In genomic region chr19:41109496-41109895, GRCm38 (mm10) we compare ENCODE assay signal across 14 mouse cellular contexts. TPM values are rescaled to one million over a fixed set of nuclear protein-coding genes. Genes with fewer than 3 reads are reported as not detected.
DNase-seq lines count a peak whose midpoint lies in the region; ATAC-seq and TF ChIP-seq lines count a peak whose summit lies in the region.
"Had no signal": no experiment of that assay in that cellular context is flagged by ENCODE, and none has a peak within 500 bp of the region (broad histone marks: within the 10 kb centered on the region; RNA-seq: fewer than 3 reads in every experiment).

No protein-coding gene starts in this region.

- H3K4me3 ChIP-seq in cerebellum, adult 2 months (replicated peaks; ENCODE audit: insufficient read depth, low read depth, low read length), result no peak overlapping the region
- H3K4me3 ChIP-seq in forebrain, postnatal 0 days (ENCODE audit: low read depth, low read length), result no peak overlapping the region
- no peak overlapping the region for H3K4me3 ChIP-seq in neural tube, embryonic 14.5 days (ENCODE audit: low read depth, low read length)
- H3K4me3 ChIP-seq: embryonic facial prominence, embryonic 12.5 days; kidney, embryonic 15.5 days; neural tube, embryonic 12.5 days had no signal

- H3K27me3 ChIP-seq in cerebellum, adult 2 months (ENCODE audit: control insufficient read depth, insufficient read depth, low read length), result no peaks in the 10 kb centered on the region; the same call in 1 of the 2 replicates
- peaks cover 6% of the 10 kb centered on the region; the same call in 1 of the 2 replicates for H3K27me3 ChIP-seq in forebrain, postnatal 0 days (ENCODE audit: insufficient read depth, low read length)
- H3K27me3 ChIP-seq in neural tube, embryonic 14.5 days (ENCODE audit: control insufficient read depth, insufficient read depth, low read length), result no peaks in the 10 kb centered on the region
- H3K27me3 ChIP-seq: embryonic facial prominence, embryonic 12.5 days; neural tube, embryonic 12.5 days had no signal

- no peaks in the 10 kb centered on the region for H3K9me3 ChIP-seq in forebrain, postnatal 0 days (ENCODE audit: low read length)
- no peaks in the 10 kb centered on the region for H3K9me3 ChIP-seq in neural tube, embryonic 14.5 days (ENCODE audit: control insufficient read depth, low read length)
- H3K9me3 ChIP-seq: embryonic facial prominence, embryonic 12.5 days; kidney, embryonic 15.5 days; neural tube, embryonic 12.5 days had no signal

- H3K27ac ChIP-seq in cerebellum, adult 2 months (ENCODE audit: insufficient read depth, low read length), result no peak overlapping the region
- H3K27ac ChIP-seq in forebrain, postnatal 0 days (ENCODE audit: low read depth, low read length), result no peak overlapping the region
- no peak overlapping the region for H3K27ac ChIP-seq in neural tube, embryonic 14.5 days (ENCODE audit: low read depth, low read length)
- H3K27ac ChIP-seq: embryonic facial prominence, embryonic 12.5 days; kidney, embryonic 15.5 days; neural tube, embryonic 12.5 days had no signal

- WGBS in cerebellum, adult 2 months, result 13% methylated on average over 8 of the region's 8 CpGs
- WGBS in forebrain, postnatal 0 days, result 11% methylated on average over 8 of the region's 8 CpGs
- WGBS in neural tube, embryonic 14.5 days, result 30% methylated on average over 8 of the region's 8 CpGs

- no peaks in the 10 kb centered on the region for H3K36me3 ChIP-seq in forebrain, postnatal 0 days (ENCODE audit: insufficient read depth)
- H3K36me3 ChIP-seq in neural tube, embryonic 14.5 days (ENCODE audit: control insufficient read depth, insufficient read depth, low read length), result no peaks in the 10 kb centered on the region
- H3K36me3 ChIP-seq: embryonic facial prominence, embryonic 12.5 days; kidney, embryonic 15.5 days; neural tube, embryonic 12.5 days had no signal

- TF ChIP-seq POLR2A in cerebellum, adult 2 months (IDR thresholded peaks at IDR 0.05; ENCODE audit: borderline replicate concordance, insufficient read depth, low read length), result no peak

- H3K9ac ChIP-seq in forebrain, postnatal 0 days, result no peak overlapping the region
- H3K9ac ChIP-seq in neural tube, embryonic 14.5 days (replicated peaks; ENCODE audit: low read depth, low read length), result no peak overlapping the region
- H3K9ac ChIP-seq: embryonic facial prominence, embryonic 12.5 days; kidney, embryonic 15.5 days; neural tube, embryonic 12.5 days had no signal

- TF ChIP-seq CTCF in cerebellum, adult 2 months (IDR thresholded peaks at IDR 0.05; ENCODE audit: borderline replicate concordance, insufficient read depth, low read depth, low read length), result no peak
- no peak for TF ChIP-seq CTCF in forebrain, postnatal 0 days (IDR thresholded peaks at IDR 0.05; ENCODE audit: low read depth)

- peak; percentile 22 to 29 for DNase-seq in cerebellum, adult 2 months
- DNase-seq in cerebellum, adult 8-10 months, result no peak
- DNase-seq in ovary, postnatal 14 days (ENCODE audit: low spot score), result peak; percentile 49
- DNase-seq in ovary, adult 18-20 months (ENCODE audit: low spot score), result no peak
- peak; percentile 77 for DNase-seq in forebrain, postnatal 0 days
- DNase-seq in spleen, postnatal 14 days (ENCODE audit: low spot score in 2 of 2), result no peak
- no peak for DNase-seq in layer of hippocampus, postnatal 36 days

- peaks cover 10% of the 10 kb centered on the region for H3K4me1 ChIP-seq in cerebellum, adult 2 months (ENCODE audit: control insufficient read depth, insufficient read depth, low read length)
- peaks cover 9% of the 10 kb centered on the region; the same call in 1 of the 2 replicates for H3K4me1 ChIP-seq in forebrain, postnatal 0 days (ENCODE audit: insufficient read depth)
- peaks cover 11% of the 10 kb centered on the region; the same call in 1 of the 2 replicates for H3K4me1 ChIP-seq in neural tube, embryonic 14.5 days (ENCODE audit: control insufficient read depth, insufficient read depth, low read length)
- H3K4me1 ChIP-seq: embryonic facial prominence, embryonic 12.5 days had no signal

- H3K4me2 ChIP-seq in forebrain, postnatal 0 days (ENCODE audit: low read depth), result peak overlapping the region; percentile 17; the same call in 1 of the 2 replicates
- no peak overlapping the region for H3K4me2 ChIP-seq in neural tube, embryonic 14.5 days (ENCODE audit: low read depth, low read length)
- H3K4me2 ChIP-seq: embryonic facial prominence, embryonic 12.5 days; kidney, embryonic 15.5 days; neural tube, embryonic 12.5 days had no signal

- peak; percentile 37 for ATAC-seq in forebrain, postnatal 0 days
- peak; percentile 68 for ATAC-seq in neural tube, embryonic 14.5 days (ENCODE audit: low read depth)
- ATAC-seq: Patski had no signal

RNA-seq across cellular contexts. Expression of gene Opalin, which starts 32.6 kb away (rescaled TPM):
- polyA plus RNA-seq in cerebellum, adult 2 months (2012; rRNA removed), result 38.2 and 46.0 TPM in 2 replicates
- not detected in 2 replicates for total RNA-seq in forebrain, postnatal 0 days (2014; rRNA removed)
- not detected in 2 replicates for polyA plus RNA-seq in forebrain, postnatal 0 days (2015; fragmentation: Nextera tagmentation; extraction: Ambion mirVana)
- polyA plus RNA-seq in neural tube, embryonic 14.5 days (2014; fragmentation: Nextera tagmentation; extraction: Ambion mirVana), result 0.07 TPM in 1 of 2 replicates, not detected in the other
- total RNA-seq in layer of hippocampus, postnatal 36 days (2021), result 10 to 100 TPM; 11.6 to 16.6 TPM
- total RNA-seq: gastrocnemius, adult 8-10 months; heart, postnatal 14 days had no signal
- polyA plus RNA-seq: embryonic facial prominence, embryonic 12.5 days; kidney, embryonic 15.5 days; neural tube, embryonic 12.5 days; Patski had no signal

Comparison
In these comparisons a context has a peak if more than half of its experiments do, and no peak if none do; other contexts are left out.
1. DNase-seq: peak in cerebellum, adult 2 months (2 of 2), ovary, postnatal 14 days (single experiment) and forebrain, postnatal 0 days (single experiment); none in cerebellum, adult 8-10 months (single experiment), ovary, adult 18-20 months (single experiment), spleen, postnatal 14 days (0 of 2) and layer of hippocampus, postnatal 36 days (0 of 2).
2. RNA of gene Opalin, which starts 32.6 kb away (polyA plus RNA-seq): 38.2 to 46.0 TPM in cerebellum, adult 2 months; 0.07 TPM in neural tube, embryonic 14.5 days and not detected in forebrain, postnatal 0 days; every median in the first group is over 10 times any median in the second.